Mouse (Mus musculus): ENCODE data around the gene Usp3. TPM values are rescaled to one million over a fixed set of nuclear protein-coding genes. Genes with fewer than 3 reads are reported as not detected.

The Usp3 gene
- polyA plus RNA-seq, 1 experiment from 2014 or later, result 45.0 TPM

GRCm38 (mm10) chr9:66518901-66519300, 74.0 kb downstream of the Usp3 start:
- Histone ChIP-seq H3K4me1 (ENCODE audit: control insufficient read depth, insufficient read depth, low read length) (no peaks in the 10 kb centered on the region), H3K27ac (ENCODE audit: low read depth, low read length) (no peak overlapping the region), H3K9ac (ENCODE audit: low read depth, low read length) (no peak overlapping the region), H3K36me3 (ENCODE audit: control insufficient read depth, insufficient read depth, low read length) (peaks cover 36% of the 10 kb centered on the region), H3K4me2 (no peak overlapping the region), H3K9me3 (replicated peaks; ENCODE audit: control insufficient read depth, low read length) (no peaks in the 10 kb centered on the region), H3K27me3 (ENCODE audit: control insufficient read depth, insufficient read depth, low read length) (no peaks in the 10 kb centered on the region), H3K4me3 (ENCODE audit: low read depth, low read length) (no peak overlapping the region)
- no peak for ATAC-seq (replicated peaks; ENCODE audit: insufficient number of reproducible peaks, low FRiP score, low TSS enrichment)
- 86% methylated on average over 5 of the region's 5 CpGs for WGBS (ENCODE audit: insufficient replicate concordance)

- Histone ChIP-seq H3K27me3 (ENCODE audit: control insufficient read depth, insufficient read depth, low read length) (no peaks in the 10 kb centered on the region), H3K4me1 (ENCODE audit: control insufficient read depth, insufficient read depth, low read length) (no peaks in the 10 kb centered on the region; the same call in 1 of the 2 replicates), H3K27ac (ENCODE audit: low read depth, low read length) (no peak overlapping the region), H3K4me2 (no peak overlapping the region), H3K4me3 (ENCODE audit: low read depth, low read length) (no peak overlapping the region), H3K36me3 (ENCODE audit: control insufficient read depth, insufficient read depth, low read length) (peaks cover 36% of the 10 kb centered on the region), H3K9ac (ENCODE audit: low read depth, low read length) (no peak overlapping the region), H3K9me3 (replicated peaks; ENCODE audit: control insufficient read depth, low read length) (no peaks in the 10 kb centered on the region)
- 87% methylated on average over 5 of the region's 5 CpGs for WGBS (ENCODE audit: insufficient replicate concordance)
- ATAC-seq (replicated peaks; ENCODE audit: insufficient number of reproducible peaks, low FRiP score, low TSS enrichment), result no peak
Measured at GRCm38 (mm10) chr9:66518251-66518650, 74.7 kb downstream of the Usp3 start.

- peaks cover 36% of the 10 kb centered on the region for H3K36me3 ChIP-seq (ENCODE audit: control insufficient read depth, insufficient read depth, low read length)
- WGBS (ENCODE audit: insufficient replicate concordance), result 89% methylated on average over 10 of the region's 10 CpGs
Measured at GRCm38 (mm10) chr9:66517746-66518145, 75.2 kb downstream of the Usp3 start.

GRCm38 (mm10) chr9:66516296-66516940, 76.5 kb downstream of the Usp3 start:
- H3K9me3 ChIP-seq (replicated peaks; ENCODE audit: control insufficient read depth, low read length), result no peaks in the 10 kb centered on the region
- no peak overlapping the region for H3K27ac ChIP-seq (ENCODE audit: low read depth, low read length)
- no peak overlapping the region for H3K4me3 ChIP-seq (ENCODE audit: low read depth, low read length)
- 82% methylated on average over 6 of the region's 6 CpGs for WGBS (ENCODE audit: insufficient replicate concordance)
- H3K4me2 ChIP-seq, result no peak overlapping the region
- H3K9ac ChIP-seq (ENCODE audit: low read depth, low read length), result no peak overlapping the region
- no peaks in the 10 kb centered on the region for H3K27me3 ChIP-seq (ENCODE audit: control insufficient read depth, insufficient read depth, low read length)
- peaks cover 36% of the 10 kb centered on the region for H3K36me3 ChIP-seq (ENCODE audit: control insufficient read depth, insufficient read depth, low read length)
- no peak for ATAC-seq (replicated peaks; ENCODE audit: insufficient number of reproducible peaks, low FRiP score, low TSS enrichment)
- H3K4me1 ChIP-seq (ENCODE audit: control insufficient read depth, insufficient read depth, low read length), result peaks cover 3% of the 10 kb centered on the region; the same call in 1 of the 2 replicates

More at GRCm38 (mm10) chr9:66517746-66518145, 75.2 kb downstream of the Usp3 start:
- Histone ChIP-seq H3K27me3 (ENCODE audit: control insufficient read depth, insufficient read depth, low read length) (no peaks in the 10 kb centered on the region), H3K9ac (ENCODE audit: low read depth, low read length) (no peak overlapping the region), H3K9me3 (replicated peaks; ENCODE audit: control insufficient read depth, low read length) (no peaks in the 10 kb centered on the region), H3K27ac (ENCODE audit: low read depth, low read length) (no peak overlapping the region), H3K4me3 (ENCODE audit: low read depth, low read length) (no peak overlapping the region), H3K4me1 (ENCODE audit: control insufficient read depth, insufficient read depth, low read length) (peaks cover under 1% of the 10 kb centered on the region; the same call in 1 of the 2 replicates), H3K4me2 (no peak overlapping the region)
- no peak for ATAC-seq (replicated peaks; ENCODE audit: insufficient number of reproducible peaks, low FRiP score, low TSS enrichment)

GRCm38 (mm10) chr9:66515680-66516210, 77.2 kb downstream of the Usp3 start:
- no peak overlapping the region; the same call in 1 of the 2 replicates for H3K27ac ChIP-seq (ENCODE audit: low read depth, low read length)
- H3K4me3 ChIP-seq (ENCODE audit: low read depth, low read length), result no peak overlapping the region
- no peak for ATAC-seq (replicated peaks; ENCODE audit: insufficient number of reproducible peaks, low FRiP score, low TSS enrichment)
- no peak overlapping the region for H3K4me2 ChIP-seq
- WGBS (ENCODE audit: insufficient replicate concordance), result 90% methylated on average over 10 of the region's 10 CpGs
- peaks cover 6% of the 10 kb centered on the region; the same call in 1 of the 2 replicates for H3K4me1 ChIP-seq (ENCODE audit: control insufficient read depth, insufficient read depth, low read length)
- no peaks in the 10 kb centered on the region for H3K9me3 ChIP-seq (replicated peaks; ENCODE audit: control insufficient read depth, low read length)
- no peaks in the 10 kb centered on the region for H3K27me3 ChIP-seq (ENCODE audit: control insufficient read depth, insufficient read depth, low read length)
- H3K9ac ChIP-seq (ENCODE audit: low read depth, low read length), result no peak overlapping the region
- peaks cover 36% of the 10 kb centered on the region for H3K36me3 ChIP-seq (ENCODE audit: control insufficient read depth, insufficient read depth, low read length)

- Histone ChIP-seq H3K4me3 (ENCODE audit: low read depth, low read length) (no peak overlapping the region), H3K9ac (ENCODE audit: low read depth, low read length) (peak overlapping the region; percentile 56)
Measured at GRCm38 (mm10) chr9:66515115-66515514, 77.8 kb downstream of the Usp3 start.

GRCm38 (mm10) chr9:66514256-66514770, 78.6 kb downstream of the Usp3 start, which contains the start of gene Fbxl22:
Gene Fbxl22 (minus strand): TSS chr9:66514593.
- Histone ChIP-seq H3K4me2 (peak within 1 kb of the TSS; percentile 69), H3K4me1 (ENCODE audit: control insufficient read depth, insufficient read depth, low read length) (peaks cover 9% of the 10 kb centered on the region; the same call in 1 of the 2 replicates), H3K27me3 (ENCODE audit: control insufficient read depth, insufficient read depth, low read length) (no peaks in the 10 kb centered on the region), H3K9ac (ENCODE audit: low read depth, low read length) (peak within 1 kb of the TSS; percentile 71), H3K36me3 (ENCODE audit: control insufficient read depth, insufficient read depth, low read length) (peaks cover 29% of the 10 kb centered on the region), H3K27ac (ENCODE audit: low read depth, low read length) (peak within 1 kb of the TSS; percentile 85), H3K4me3 (ENCODE audit: low read depth, low read length) (peak within 1 kb of the TSS; percentile 43), H3K9me3 (replicated peaks; ENCODE audit: control insufficient read depth, low read length) (no peaks in the 10 kb centered on the region)
- 38% methylated on average over 17 of the region's 17 CpGs for WGBS (ENCODE audit: insufficient replicate concordance)
- ATAC-seq (replicated peaks; ENCODE audit: insufficient number of reproducible peaks, low FRiP score, low TSS enrichment), result peak; percentile 4; the same call in 1 of the 2 replicates

More at GRCm38 (mm10) chr9:66515115-66515514, 77.8 kb downstream of the Usp3 start:
- peak overlapping the region; percentile 69 for H3K4me2 ChIP-seq
- H3K27me3 ChIP-seq (ENCODE audit: control insufficient read depth, insufficient read depth, low read length), result no peaks in the 10 kb centered on the region
- ATAC-seq (replicated peaks; ENCODE audit: insufficient number of reproducible peaks, low FRiP score, low TSS enrichment), result no peak
- no peaks in the 10 kb centered on the region for H3K9me3 ChIP-seq (replicated peaks; ENCODE audit: control insufficient read depth, low read length)
- peaks cover 33% of the 10 kb centered on the region for H3K36me3 ChIP-seq (ENCODE audit: control insufficient read depth, insufficient read depth, low read length)
- 32% methylated on average over 2 of the region's 2 CpGs for whole genome bisulfite sequencing (ENCODE audit: insufficient replicate concordance)
- peaks cover 9% of the 10 kb centered on the region; the same call in 1 of the 2 replicates for H3K4me1 ChIP-seq (ENCODE audit: control insufficient read depth, insufficient read depth, low read length)
- peak overlapping the region; percentile 85 for H3K27ac ChIP-seq (ENCODE audit: low read depth, low read length)

- no peaks in the 10 kb centered on the region for H3K27me3 ChIP-seq (ENCODE audit: control insufficient read depth, insufficient read depth, low read length)
- H3K4me1 ChIP-seq (ENCODE audit: control insufficient read depth, insufficient read depth, low read length), result peaks cover 9% of the 10 kb centered on the region
- H3K27ac ChIP-seq (ENCODE audit: low read depth, low read length), result peak overlapping the region; percentile 85
- no peaks in the 10 kb centered on the region for H3K9me3 ChIP-seq (replicated peaks; ENCODE audit: control insufficient read depth, low read length)
- peaks cover 26% of the 10 kb centered on the region for H3K36me3 ChIP-seq (ENCODE audit: control insufficient read depth, insufficient read depth, low read length)
- H3K4me2 ChIP-seq, result peak overlapping the region; percentile 69
- peak overlapping the region; percentile 71 for H3K9ac ChIP-seq (ENCODE audit: low read depth, low read length)
- peak overlapping the region; percentile 43 for H3K4me3 ChIP-seq (ENCODE audit: low read depth, low read length)
- 64% methylated on average over 4 of the region's 4 CpGs for WGBS (ENCODE audit: insufficient replicate concordance)
- ATAC-seq (replicated peaks; ENCODE audit: insufficient number of reproducible peaks, low FRiP score, low TSS enrichment), result no peak
Measured at GRCm38 (mm10) chr9:66513661-66514255, 79.2 kb downstream of the Usp3 start.
